Mouse (Mus musculus): ENCODE measurements around the gene Rpf2.
A peak's percentile ranks its signal among the peaks of the same experiment; 100 is the strongest.

- TF ChIP-seq CTCF (IDR thresholded peaks at IDR 0.05; ENCODE audit: low read depth) (no peak), EP300 (optimal IDR thresholded peaks at IDR 0.05) (peak; percentile 69)
These were observed 10.8 kb upstream of the Rpf2 start, which contains the start of gene Gtf3c6 for GRCm38 (mm10) chr10:40257414-40258255.

Measured in stomach, postnatal 0 days (tissue).